Mouse (Mus musculus) hindbrain, embryonic 12.5 days (tissue): ENCODE results near the gene 4933406M09Rik. TPM values are rescaled to one million over a fixed set of nuclear protein-coding genes. Genes with fewer than 3 reads are reported as not detected.

Source experiments
- ATAC-seq: fragments of 200-750 bp; cut with Nextera tagmentation; 2 replicates; pipeline ENCODE4 v1.8.0; 2017; ENCODE audit warnings: moderate TSS enrichment; ENCODE audit not compliant: low FRiP score
- H3K27ac ChIP-seq: fragments of 300-500 bp; sonication (generic); 2 replicates; pipeline ENCODE4 v1.5.1; 2016; ENCODE audit warnings: mild to moderate bottlenecking
- H3K27me3 ChIP-seq: fragments of 300-500 bp; sonication (generic); 2 replicates; pipeline ENCODE4 v1.6.1; 2016; ENCODE audit warnings: mild to moderate bottlenecking
- H3K36me3 ChIP-seq: fragments of 300-500 bp; sonication (generic); 2 replicates; pipeline ENCODE4 v1.6.1; 2016; ENCODE audit warnings: mild to moderate bottlenecking
- H3K4me1 ChIP-seq: fragments of 300-500 bp; sonication (generic); 2 replicates; pipeline ENCODE4 v1.6.1; 2016
- H3K4me2 ChIP-seq: fragments of 300-500 bp; sonication (generic); replicated peaks from 2 replicates; pipeline ENCODE4 v1.6.1; 2016; ENCODE audit warnings: mild to moderate bottlenecking
- H3K4me3 ChIP-seq: fragments of 300-500 bp; sonication (generic); 2 replicates; pipeline ENCODE4 v1.5.1; 2016; ENCODE audit warnings: mild to moderate bottlenecking
- H3K9ac ChIP-seq: fragments of 300-500 bp; sonication (generic); 2 replicates; pipeline ENCODE4 v1.6.1; 2016; ENCODE audit warnings: mild to moderate bottlenecking, moderate library complexity
- H3K9me3 ChIP-seq: fragments of 300-500 bp; sonication (generic); replicated peaks from 2 replicates; pipeline ENCODE4 v1.6.1; 2016; ENCODE audit warnings: mild to moderate bottlenecking
- WGBS: fragments of 180-500 bp; shearing (Covaris S2); methylation state at CpG from one replicate; pipeline ENCODE4 v1.1.7; 2016; 5-methylcytosine and 5-hydroxymethylcytosine counted together
- polyA plus RNA-seq: library from polyadenylated mRNA; unstranded; fragments of >200 nt; fragmentation: Nextera tagmentation; extraction: Ambion mirVana; gene quantifications from 2 replicates; pipeline ENCODE4 v1.2.1, GENCODE M21; 2016

Gene 4933406M09Rik
- polyA plus RNA-seq, 1 experiment from 2014 or later, result not detected

DNA sequence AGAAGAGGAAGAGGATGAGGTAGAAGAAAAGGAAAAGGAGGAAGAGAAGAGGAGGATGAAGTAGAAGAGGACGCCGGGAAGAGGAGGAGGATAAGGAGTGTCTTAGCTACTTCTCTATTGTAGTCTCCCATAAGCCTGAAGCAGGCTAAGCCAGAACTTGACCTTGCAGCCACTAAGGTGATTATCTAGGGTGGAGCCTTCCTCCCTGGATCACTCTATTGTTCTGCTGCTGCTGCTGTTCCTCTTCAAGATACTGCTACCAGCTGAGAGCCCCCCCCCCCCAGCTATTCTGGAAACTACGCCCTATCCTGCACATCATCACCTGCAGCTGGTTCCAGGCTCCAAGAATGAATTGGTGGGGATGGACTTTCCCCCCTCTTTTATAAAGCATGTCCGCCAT, 1.2 kb upstream of the 4933406M09Rik start:
- Histone ChIP-seq H3K9me3 (0 out of 2 replicates have a peak, but pooled peaks cover 6% of the 10 kb centered on the region), H3K27ac (no peak overlapping the region), H3K9ac (no peak overlapping the region), H3K27me3 (peaks cover 6% of the 10 kb centered on the region; the same call in 1 of the 2 replicates), H3K4me3 (no peak overlapping the region), H3K4me2 (no peak overlapping the region), H3K4me1 (no peaks in the 10 kb centered on the region), H3K36me3 (no peaks in the 10 kb centered on the region)
- WGBS, result 89% methylated on average over 4 of the region's 4 CpGs
- no peak for ATAC-seq

DNA sequence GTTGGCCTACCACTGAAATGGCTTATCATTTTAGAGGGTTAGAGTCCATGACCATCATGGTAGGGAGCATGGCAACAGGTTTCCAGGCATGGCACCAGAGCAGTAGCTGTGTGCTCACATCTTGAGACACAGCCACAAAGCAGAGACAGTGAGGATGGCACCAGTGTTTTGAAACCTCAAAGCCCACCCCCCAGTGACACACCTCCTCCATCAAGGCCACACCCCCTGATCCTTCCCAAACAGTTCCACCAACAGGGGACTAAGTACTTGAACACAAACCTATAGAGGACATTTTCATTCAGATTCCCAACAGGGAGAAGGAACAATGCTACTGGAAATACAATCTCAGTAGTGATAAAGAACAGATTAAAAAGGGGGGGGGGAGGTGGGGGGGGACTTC, 564 bp upstream of the 4933406M09Rik start:
- Histone ChIP-seq H3K27ac (no peak overlapping the region), H3K9ac (no peak overlapping the region), H3K4me1 (no peaks in the 10 kb centered on the region), H3K4me2 (no peak overlapping the region), H3K4me3 (no peak overlapping the region), H3K27me3 (peaks cover 6% of the 10 kb centered on the region; the same call in 1 of the 2 replicates), H3K36me3 (no peaks in the 10 kb centered on the region), H3K9me3 (0 out of 2 replicates have a peak, but pooled peaks cover 6% of the 10 kb centered on the region)
- no peak for ATAC-seq

DNA sequence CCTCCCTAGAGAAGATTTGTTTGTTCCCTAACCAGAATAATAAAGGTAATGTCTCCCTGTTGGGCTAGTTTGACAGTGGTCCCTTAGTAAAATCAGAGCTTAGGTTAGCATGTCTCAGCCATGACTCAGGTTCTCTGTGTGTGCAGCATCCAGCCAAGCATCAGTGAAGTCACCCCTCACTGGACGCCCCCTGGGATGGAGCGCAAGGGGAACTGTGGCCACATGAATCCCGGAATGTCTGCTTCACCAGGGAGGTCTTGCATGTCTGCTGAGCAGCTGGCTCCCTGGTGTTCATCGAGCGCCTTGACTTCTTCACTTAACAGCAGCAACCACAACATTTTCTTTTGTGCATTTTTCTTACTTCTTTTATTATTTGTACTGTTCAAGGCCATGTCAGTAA, 8.1 kb downstream of the 4933406M09Rik start:
- H3K9ac ChIP-seq, result no peak overlapping the region

DNA sequence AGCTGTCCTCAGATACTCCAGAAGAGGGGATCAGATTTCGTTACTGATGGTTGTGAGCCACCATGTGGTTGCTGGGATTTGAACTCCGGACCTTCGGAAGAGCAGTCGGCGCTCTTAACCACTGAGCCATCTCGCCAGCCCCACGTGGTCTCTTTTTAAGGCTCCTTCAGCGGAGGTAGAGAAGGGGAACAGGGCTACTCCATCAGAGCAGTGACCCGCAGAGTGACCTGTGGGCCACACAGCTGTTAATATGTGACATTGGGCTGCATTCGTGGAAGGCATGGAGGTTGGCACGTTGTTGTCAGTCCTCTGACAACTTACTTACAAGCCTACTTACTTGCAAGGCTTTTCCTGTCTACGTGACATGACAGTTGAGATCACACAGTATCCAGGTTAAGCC, 12.5 kb downstream of the 4933406M09Rik start:
- H3K27ac ChIP-seq, result no peak overlapping the region
- no peak overlapping the region for H3K9ac ChIP-seq
- 87% methylated on average over 12 of the region's 12 CpGs for WGBS
- no peaks in the 10 kb centered on the region for H3K36me3 ChIP-seq
- H3K27me3 ChIP-seq, result no peaks in the 10 kb centered on the region
- peaks cover 4% of the 10 kb centered on the region; the same call in 1 of the 2 replicates for H3K9me3 ChIP-seq
- H3K4me3 ChIP-seq, result no peak overlapping the region
- H3K4me2 ChIP-seq, result no peak overlapping the region
- ATAC-seq, result no peak
- no peaks in the 10 kb centered on the region for H3K4me1 ChIP-seq

More for the DNA sequence above, 8.1 kb downstream of the 4933406M09Rik start:
- Histone ChIP-seq H3K27ac (no peak overlapping the region), H3K4me3 (no peak overlapping the region), H3K4me1 (no peaks in the 10 kb centered on the region), H3K9me3 (no peaks in the 10 kb centered on the region), H3K36me3 (no peaks in the 10 kb centered on the region), H3K4me2 (no peak overlapping the region), H3K27me3 (no peaks in the 10 kb centered on the region)
- 61% methylated on average over 5 of the region's 5 CpGs for WGBS
- no peak for ATAC-seq

DNA sequence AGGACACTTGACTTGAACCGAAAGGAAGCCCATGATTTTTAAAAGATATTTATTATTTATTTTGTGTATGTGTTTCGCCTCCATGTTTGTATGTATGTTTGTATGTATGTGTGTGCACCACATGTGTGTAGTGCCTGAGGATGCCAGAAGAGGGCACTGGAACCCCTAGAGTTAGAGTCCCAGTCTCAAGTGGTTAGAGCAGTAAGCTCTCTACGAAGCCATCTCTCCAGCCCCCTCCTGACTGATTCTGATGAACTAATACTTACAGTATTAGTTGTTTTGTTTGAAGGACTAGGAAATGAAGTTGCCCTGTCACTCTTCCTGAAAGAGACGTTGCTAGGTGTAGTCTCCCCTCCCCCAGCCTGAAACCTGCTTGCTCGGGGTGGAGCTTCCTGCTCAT, 14.0 kb downstream of the 4933406M09Rik start:
- no peak overlapping the region for H3K4me2 ChIP-seq
- H3K4me1 ChIP-seq, result no peaks in the 10 kb centered on the region
- H3K36me3 ChIP-seq, result no peaks in the 10 kb centered on the region
- H3K9me3 ChIP-seq, result peaks cover 4% of the 10 kb centered on the region; the same call in 1 of the 2 replicates
- H3K27ac ChIP-seq, result no peak overlapping the region
- ATAC-seq, result no peak
- WGBS, result 61% methylated on average over 5 of the region's 5 CpGs
- H3K27me3 ChIP-seq, result no peaks in the 10 kb centered on the region
- no peak overlapping the region for H3K4me3 ChIP-seq
- H3K9ac ChIP-seq, result no peak overlapping the region

DNA sequence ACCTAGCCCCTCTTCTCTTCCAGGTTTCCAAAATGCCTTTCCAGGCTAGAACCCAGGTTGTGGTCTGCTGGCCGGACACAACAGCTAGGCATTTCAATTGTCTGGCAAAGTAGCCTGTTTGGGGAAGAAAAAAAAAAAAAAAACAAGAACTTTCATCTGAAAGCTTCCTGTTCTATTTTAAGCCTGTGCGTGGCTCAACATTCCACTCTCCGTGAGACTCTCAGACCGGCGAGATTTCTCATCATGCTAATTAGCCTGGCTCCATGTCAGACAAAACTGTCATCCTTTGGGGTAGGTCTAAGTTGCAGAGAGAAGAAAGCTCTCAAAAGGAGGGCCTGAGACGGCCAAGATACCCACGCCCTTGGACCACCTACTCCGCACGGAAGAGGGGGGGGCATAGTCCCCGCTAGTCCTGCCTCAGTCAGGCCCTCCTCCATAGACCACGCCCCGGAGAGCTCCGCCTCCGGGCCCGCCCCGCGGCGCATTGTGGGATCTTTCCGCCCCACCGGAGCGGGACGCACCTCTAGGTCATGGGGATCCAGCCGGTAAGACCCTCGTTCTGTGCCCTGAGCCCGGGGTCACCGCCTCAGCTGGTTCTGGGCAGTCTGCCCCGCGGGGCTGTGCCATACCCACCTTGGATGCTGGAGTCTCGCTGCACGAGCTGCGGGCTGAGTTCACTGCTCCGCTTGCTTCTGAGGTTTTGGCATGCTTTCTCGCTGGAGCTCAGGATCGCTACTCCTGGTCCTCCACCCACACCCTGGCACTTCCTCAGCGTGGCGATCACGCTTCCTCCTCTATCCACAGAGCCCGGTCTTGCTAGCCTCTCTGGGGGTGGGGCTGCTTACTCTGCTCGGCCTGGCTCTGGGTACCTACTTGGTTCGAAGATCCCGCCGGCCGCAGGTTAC, 20.0 kb downstream of the 4933406M09Rik start, which contains the start of gene Cyb5r1:
Gene Cyb5r1, plus strand, starts transcription at position 51 of the 905 bp plus-strand sequence.
- peaks cover 10% of the 10 kb centered on the region for H3K4me1 ChIP-seq
- WGBS, result 3% methylated on average over 35 of the region's 43 CpGs
- peak within 1 kb of the TSS; percentile 79 for H3K4me2 ChIP-seq
- H3K4me3 ChIP-seq, result peak within 1 kb of the TSS; percentile 80
- no peaks in the 10 kb centered on the region for H3K27me3 ChIP-seq
- H3K9me3 ChIP-seq, result no peaks in the 10 kb centered on the region
- H3K36me3 ChIP-seq, result peaks cover 27% of the 10 kb centered on the region
- H3K9ac ChIP-seq, result peak within 1 kb of the TSS; percentile 78
- peak; percentile 97 for ATAC-seq
- peak within 1 kb of the TSS; percentile 66 for H3K27ac ChIP-seq

DNA sequence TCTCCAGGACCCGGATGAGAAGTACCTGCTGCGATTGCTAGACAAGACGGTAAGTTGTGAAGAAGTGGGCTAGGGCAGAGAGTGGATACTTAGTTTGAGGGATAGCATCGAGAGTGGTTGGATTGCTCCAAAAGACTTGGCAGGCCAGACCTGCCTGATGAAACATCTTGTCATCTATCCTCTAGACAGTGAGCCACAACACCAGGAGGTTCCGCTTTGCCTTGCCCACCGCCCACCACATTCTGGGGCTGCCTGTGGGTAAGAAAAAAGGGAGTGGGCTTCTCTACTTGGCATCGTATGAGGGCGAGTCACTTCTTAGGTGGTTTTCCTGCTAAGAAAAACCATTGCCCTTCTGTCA, 20.7 kb downstream of the 4933406M09Rik start:
- WGBS, result 30% methylated on average over 8 of the region's 8 CpGs
- H3K4me1 ChIP-seq, result peaks cover 10% of the 10 kb centered on the region
- no peak; the same call in 1 of the 2 replicates for ATAC-seq
- no peaks in the 10 kb centered on the region for H3K9me3 ChIP-seq
- H3K27me3 ChIP-seq, result no peaks in the 10 kb centered on the region
- peak overlapping the region; percentile 80 for H3K4me3 ChIP-seq
- peak overlapping the region; percentile 66; the same call in 1 of the 2 replicates for H3K27ac ChIP-seq
- peaks cover 31% of the 10 kb centered on the region for H3K36me3 ChIP-seq
- H3K4me2 ChIP-seq, result peak overlapping the region; percentile 79
- peak overlapping the region; percentile 78 for H3K9ac ChIP-seq

DNA sequence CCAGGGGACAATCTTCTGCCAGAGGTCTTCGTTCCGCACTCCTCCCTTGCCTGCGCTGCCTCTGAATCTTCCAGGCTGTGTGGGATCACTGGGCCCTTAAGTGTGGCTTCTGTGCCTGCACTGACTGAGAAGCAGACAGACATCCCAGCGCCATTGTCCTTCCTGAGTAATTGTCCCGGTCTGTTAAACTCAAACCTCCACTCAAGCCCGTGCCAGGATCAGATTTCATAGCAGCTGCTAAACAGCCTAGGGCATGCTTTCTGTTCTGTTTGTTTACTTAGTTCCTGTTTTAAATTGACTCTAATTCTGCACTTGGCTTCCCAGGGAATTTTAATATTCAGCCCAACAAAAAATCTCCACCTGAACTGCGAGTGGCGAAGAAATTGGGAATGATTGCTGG, 22.3 kb downstream of the 4933406M09Rik start:
- no peaks in the 10 kb centered on the region for H3K9me3 ChIP-seq
- peaks cover 10% of the 10 kb centered on the region for H3K4me1 ChIP-seq
- H3K27ac ChIP-seq, result no peak overlapping the region
- no peaks in the 10 kb centered on the region for H3K27me3 ChIP-seq
- ATAC-seq, result no peak
- WGBS, result 80% methylated on average over 8 of the region's 8 CpGs
- H3K36me3 ChIP-seq, result peaks cover 34% of the 10 kb centered on the region
- H3K9ac ChIP-seq, result no peak overlapping the region
- no peak overlapping the region for H3K4me2 ChIP-seq
- H3K4me3 ChIP-seq, result no peak overlapping the region

DNA sequence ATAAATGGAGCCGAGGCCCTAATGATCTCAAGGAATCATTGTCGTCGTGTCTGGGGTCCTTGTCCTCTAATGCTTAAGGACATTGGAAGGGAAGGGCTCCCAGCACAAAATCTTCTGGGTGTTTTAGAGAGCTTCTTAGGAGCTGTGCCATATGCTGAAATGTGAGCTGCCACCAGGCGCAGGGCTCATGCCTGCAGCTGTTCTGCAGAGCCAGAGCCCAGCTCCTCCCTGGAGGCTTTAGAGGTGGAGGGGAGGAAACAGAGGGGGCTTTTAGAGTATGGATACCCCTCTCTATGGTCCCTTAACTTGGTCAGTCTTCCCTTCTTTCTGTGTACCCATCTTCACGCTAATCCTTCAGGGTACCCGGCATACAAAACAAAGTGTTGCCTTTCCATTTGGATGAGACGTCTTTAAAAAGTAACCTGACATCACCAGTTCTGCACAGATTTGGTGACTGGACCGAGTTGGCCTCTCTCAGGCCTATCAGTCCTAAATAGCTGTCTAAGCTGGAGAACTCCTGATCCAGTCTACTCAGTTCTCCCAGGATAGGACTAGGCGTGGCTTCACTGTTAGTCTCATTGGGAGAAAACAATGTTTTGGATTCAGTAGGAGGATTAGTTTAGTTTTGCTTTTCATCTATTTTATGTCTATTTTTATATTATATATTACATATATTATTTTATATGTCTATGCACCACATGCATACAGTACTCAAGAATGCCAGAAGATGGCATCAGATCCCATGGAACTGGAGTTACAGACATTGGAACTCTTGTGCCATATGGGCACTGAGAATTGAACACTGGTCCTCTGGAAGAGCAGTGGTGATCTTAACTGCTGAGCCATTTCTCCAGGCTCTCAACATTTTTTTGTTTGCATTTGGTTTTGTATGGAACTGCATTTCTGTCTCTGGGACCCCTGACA, 26.2 kb downstream of the 4933406M09Rik start:
- no peak for ATAC-seq
- H3K4me1 ChIP-seq, result peaks cover 20% of the 10 kb centered on the region
- no peaks in the 10 kb centered on the region for H3K9me3 ChIP-seq
- H3K27ac ChIP-seq, result no peak overlapping the region
- no peak overlapping the region for H3K4me3 ChIP-seq
- WGBS, result 94% methylated on average over 9 of the region's 9 CpGs
- H3K27me3 ChIP-seq, result no peaks in the 10 kb centered on the region
- peaks cover 34% of the 10 kb centered on the region for H3K36me3 ChIP-seq
- no peak overlapping the region for H3K4me2 ChIP-seq
- H3K9ac ChIP-seq, result no peak overlapping the region

DNA sequence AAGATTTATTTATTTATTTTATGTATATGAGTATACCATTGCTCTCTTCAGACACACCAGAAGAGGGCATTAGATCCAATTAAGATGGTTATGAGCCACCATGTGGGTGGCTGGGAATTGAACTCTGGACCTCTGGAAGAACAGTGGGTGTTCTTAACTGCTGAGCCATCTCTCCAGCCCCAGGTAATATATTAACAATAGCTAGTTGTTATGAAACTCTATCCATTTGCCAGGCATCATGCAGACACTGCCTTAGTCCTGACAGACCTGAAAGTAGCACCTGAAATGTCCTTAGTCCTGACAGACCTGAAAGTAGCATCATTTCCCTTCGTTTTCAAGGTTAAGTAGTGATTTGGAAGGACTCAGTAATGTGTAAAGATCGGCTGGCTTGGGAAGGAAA, 28.3 kb downstream of the 4933406M09Rik start:
- Histone ChIP-seq H3K4me3 (no peak overlapping the region), H3K9ac (no peak overlapping the region), H3K27me3 (no peaks in the 10 kb centered on the region), H3K4me1 (peaks cover 32% of the 10 kb centered on the region), H3K9me3 (no peaks in the 10 kb centered on the region), H3K27ac (0 out of 2 replicates have a peak overlapping the region, but pooled peaks have one; percentile 91), H3K4me2 (no peak overlapping the region), H3K36me3 (peaks cover 24% of the 10 kb centered on the region)
- WGBS, result 48% methylated on average over 2 of the region's 2 CpGs
- no peak for ATAC-seq

DNA sequence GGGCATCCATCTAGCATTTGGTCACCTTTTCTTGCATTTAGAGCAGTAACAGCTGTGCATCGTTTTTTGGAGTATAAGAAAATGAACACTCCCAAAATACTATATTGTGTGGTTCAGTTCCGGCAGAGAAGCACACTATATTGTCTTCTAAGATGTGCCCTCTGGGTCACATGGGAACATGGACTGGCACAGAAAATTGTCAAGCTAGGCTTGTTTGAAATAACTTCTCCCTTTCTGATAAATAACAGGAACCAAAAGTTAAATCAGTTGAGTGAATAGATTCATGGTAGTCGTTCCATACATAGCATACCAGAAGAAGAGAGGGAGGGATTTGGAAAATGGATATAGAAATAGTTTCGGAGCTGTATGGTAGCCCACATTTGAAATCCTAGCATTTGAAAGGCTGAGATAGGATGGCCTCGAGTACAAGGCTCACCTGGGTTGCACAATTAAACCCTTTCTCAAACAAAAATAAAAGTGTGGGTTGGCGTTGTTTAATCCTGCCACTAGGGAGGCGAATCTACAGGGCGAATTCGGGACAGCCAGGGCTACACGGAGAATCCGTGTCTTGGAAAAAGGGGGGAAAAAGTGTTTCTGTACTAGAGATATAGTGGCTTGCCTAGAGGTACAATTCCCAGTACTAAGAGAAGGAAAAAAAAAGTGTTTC, 28.9 kb downstream of the 4933406M09Rik start:
- H3K27me3 ChIP-seq, result no peaks in the 10 kb centered on the region

More for the DNA sequence above, 28.9 kb downstream of the 4933406M09Rik start:
- peak; percentile 53 for ATAC-seq
- H3K4me3 ChIP-seq, result peak overlapping the region; percentile 94
- peak overlapping the region; percentile 69 for H3K4me2 ChIP-seq
- no peaks in the 10 kb centered on the region for H3K9me3 ChIP-seq
- H3K27ac ChIP-seq, result peak overlapping the region; percentile 91
- H3K9ac ChIP-seq, result peak overlapping the region; percentile 91
- H3K36me3 ChIP-seq, result peaks cover 18% of the 10 kb centered on the region
- H3K4me1 ChIP-seq, result peaks cover 38% of the 10 kb centered on the region
- WGBS, result 16% methylated on average over 11 of the region's 11 CpGs
